Mouse (Mus musculus) heart, postnatal 0 days (tissue): ENCODE measurements around the gene Plekha1.

Experiments
- CTCF ChIP-seq: IDR thresholded peaks from 2 replicates; pipeline ENCODE4 v1.5.1; 2016; ENCODE audit warnings: antibody characterized with exemption, control low read depth, low read depth
- EP300 ChIP-seq: IDR thresholded peaks from 2 replicates; pipeline ENCODE4 v1.6.1; 2016; ENCODE audit warnings: antibody characterized with exemption, low read depth

DNA sequence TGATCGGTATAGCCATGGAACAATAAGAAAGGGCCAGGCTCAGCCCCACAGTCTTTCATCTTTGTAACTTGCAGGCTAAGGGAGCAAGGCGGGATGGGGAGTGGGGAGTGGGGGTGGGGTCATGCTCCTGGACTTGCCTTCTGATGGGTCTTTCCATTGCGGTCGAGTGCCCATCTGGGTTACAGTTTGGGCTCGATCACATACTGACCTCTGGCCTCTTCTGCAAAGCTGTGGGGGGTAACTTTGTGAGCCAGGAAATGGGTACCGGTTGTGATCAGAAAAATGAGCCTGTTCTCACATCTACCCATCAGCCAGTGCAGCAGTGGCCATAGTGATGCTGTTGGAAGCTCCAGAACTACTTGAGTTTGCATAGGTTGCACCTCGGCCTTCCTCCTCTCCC, 93.0 kb downstream of the Plekha1 start:
- TF ChIP-seq CTCF (no peak), EP300 (no peak)
